Mouse (Mus musculus): ENCODE results near the gene Pak1. TPM values are rescaled to one million over a fixed set of nuclear protein-coding genes. Genes with fewer than 3 reads are reported as not detected.

Pak1 gene
- total and polyA plus RNA-seq, 2 experiments from 2014 or later: 0.79 to 1.2 TPM

- Histone ChIP-seq H3K4me3 (ENCODE audit: low read depth, low read length) (no peak overlapping the region), H3K36me3 (replicated peaks; ENCODE audit: control insufficient read depth, insufficient read depth, low read length) (no peaks in the 10 kb centered on the region), H3K9ac (replicated peaks; ENCODE audit: low read depth, low read length) (no peak overlapping the region), H3K4me2 (ENCODE audit: low read depth, low read length) (no peak overlapping the region), H3K27me3 (ENCODE audit: control insufficient read depth, insufficient read depth, low read length) (no peaks in the 10 kb centered on the region), H3K4me1 (ENCODE audit: control insufficient read depth, insufficient read depth) (no peaks in the 10 kb centered on the region), H3K9me3 (replicated peaks; ENCODE audit: control insufficient read depth, low read length) (peaks cover 8% of the 10 kb centered on the region; the same call in 1 of the 2 replicates), H3K27ac (ENCODE audit: low read depth) (no peak overlapping the region)
- TF ChIP-seq CTCF (IDR thresholded peaks at IDR 0.05; ENCODE audit: low read depth) (no peak), EP300 (IDR thresholded peaks at IDR 0.05; ENCODE audit: low read depth) (no peak)
- 88% methylated on average over 1 of the region's 1 CpGs for WGBS
- DNase-seq (ENCODE audit: low spot score) (no peak), ATAC-seq (ENCODE audit: insufficient read depth, low read depth) (no peak)
Measured at GRCm38 (mm10) chr7:97780222-97780621, 8.1 kb upstream of the Pak1 start.

- ATAC-seq (ENCODE audit: insufficient read depth, low read depth) (no peak), DNase-seq (ENCODE audit: low spot score) (no peak)
- Histone ChIP-seq H3K4me2 (ENCODE audit: low read depth, low read length) (no peak overlapping the region), H3K27ac (ENCODE audit: low read depth) (no peak overlapping the region), H3K9me3 (replicated peaks; ENCODE audit: control insufficient read depth, low read length) (peaks cover 8% of the 10 kb centered on the region; the same call in 1 of the 2 replicates), H3K4me3 (ENCODE audit: low read depth, low read length) (no peak overlapping the region), H3K36me3 (replicated peaks; ENCODE audit: control insufficient read depth, insufficient read depth, low read length) (no peaks in the 10 kb centered on the region), H3K27me3 (ENCODE audit: control insufficient read depth, insufficient read depth, low read length) (no peaks in the 10 kb centered on the region), H3K9ac (replicated peaks; ENCODE audit: low read depth, low read length) (no peak overlapping the region), H3K4me1 (ENCODE audit: control insufficient read depth, insufficient read depth) (no peaks in the 10 kb centered on the region)
- TF ChIP-seq EP300 (IDR thresholded peaks at IDR 0.05; ENCODE audit: low read depth) (no peak), CTCF (IDR thresholded peaks at IDR 0.05; ENCODE audit: low read depth) (no peak)
- WGBS: 36% methylated on average over 1 of the region's 1 CpGs
Measured at GRCm38 (mm10) chr7:97780815-97781214, 7.5 kb upstream of the Pak1 start.

- H3K4me2 ChIP-seq (ENCODE audit: low read depth, low read length): no peak overlapping the region
- H3K4me3 ChIP-seq (ENCODE audit: low read depth, low read length): no peak overlapping the region
- H3K36me3 ChIP-seq (replicated peaks; ENCODE audit: control insufficient read depth, insufficient read depth, low read length): no peaks in the 10 kb centered on the region
- H3K4me1 ChIP-seq (ENCODE audit: control insufficient read depth, insufficient read depth): no peaks in the 10 kb centered on the region
- TF ChIP-seq CTCF (IDR thresholded peaks at IDR 0.05; ENCODE audit: low read depth) (no peak), EP300 (IDR thresholded peaks at IDR 0.05; ENCODE audit: low read depth) (no peak)
- 70% methylated on average over 8 of the region's 8 CpGs for WGBS
- H3K27me3 ChIP-seq (ENCODE audit: control insufficient read depth, insufficient read depth, low read length): 0 out of 2 replicates have a peak, but pooled peaks cover 4% of the 10 kb centered on the region
- ATAC-seq (ENCODE audit: insufficient read depth, low read depth) (no peak), DNase-seq (ENCODE audit: low spot score) (no peak)
- H3K27ac ChIP-seq (ENCODE audit: low read depth): no peak overlapping the region
- peaks cover 8% of the 10 kb centered on the region; the same call in 1 of the 2 replicates for H3K9me3 ChIP-seq (replicated peaks; ENCODE audit: control insufficient read depth, low read length)
- H3K9ac ChIP-seq (replicated peaks; ENCODE audit: low read depth, low read length): no peak overlapping the region
Measured at GRCm38 (mm10) chr7:97781496-97781895, 6.8 kb upstream of the Pak1 start.

GRCm38 (mm10) chr7:97783523-97783922 is 4.8 kb upstream of the Pak1 start:
- Histone ChIP-seq H3K9me3 (replicated peaks; ENCODE audit: control insufficient read depth, low read length) (no peaks in the 10 kb centered on the region; the same call in 1 of the 2 replicates), H3K4me3 (ENCODE audit: low read depth, low read length) (no peak overlapping the region), H3K36me3 (replicated peaks; ENCODE audit: control insufficient read depth, insufficient read depth, low read length) (no peaks in the 10 kb centered on the region), H3K9ac (replicated peaks; ENCODE audit: low read depth, low read length) (no peak overlapping the region), H3K4me1 (ENCODE audit: control insufficient read depth, insufficient read depth) (no peaks in the 10 kb centered on the region), H3K27ac (ENCODE audit: low read depth) (no peak overlapping the region), H3K27me3 (ENCODE audit: control insufficient read depth, insufficient read depth, low read length) (peaks cover 19% of the 10 kb centered on the region), H3K4me2 (ENCODE audit: low read depth, low read length) (no peak overlapping the region)
- TF ChIP-seq EP300 (IDR thresholded peaks at IDR 0.05; ENCODE audit: low read depth) (no peak), CTCF (IDR thresholded peaks at IDR 0.05; ENCODE audit: low read depth) (no peak)
- WGBS: 51% methylated on average over 5 of the region's 5 CpGs
- ATAC-seq (ENCODE audit: insufficient read depth, low read depth) (no peak), DNase-seq (ENCODE audit: low spot score) (no peak)

GRCm38 (mm10) chr7:97788669-97789483 is 535 bp downstream of the Pak1 start:
- peaks cover 54% of the 10 kb centered on the region for H3K27me3 ChIP-seq (ENCODE audit: control insufficient read depth, insufficient read depth, low read length)
- no peak overlapping the region for H3K27ac ChIP-seq (ENCODE audit: low read depth)
- TF ChIP-seq EP300 (IDR thresholded peaks at IDR 0.05; ENCODE audit: low read depth) (no peak), CTCF (IDR thresholded peaks at IDR 0.05; ENCODE audit: low read depth) (no peak)
- no peaks in the 10 kb centered on the region for H3K36me3 ChIP-seq (replicated peaks; ENCODE audit: control insufficient read depth, insufficient read depth, low read length)
- peak overlapping the region; percentile 92 for H3K4me2 ChIP-seq (ENCODE audit: low read depth, low read length)
- 2% methylated on average over 64 of the region's 84 CpGs for WGBS
- H3K4me3 ChIP-seq (ENCODE audit: low read depth, low read length): peak overlapping the region; percentile 73
- no peaks in the 10 kb centered on the region for H3K9me3 ChIP-seq (replicated peaks; ENCODE audit: control insufficient read depth, low read length)
- ATAC-seq (ENCODE audit: insufficient read depth, low read depth): peak; percentile 53
- DNase-seq (ENCODE audit: low spot score): peak; percentile 11
- H3K4me1 ChIP-seq (ENCODE audit: control insufficient read depth, insufficient read depth): peaks cover 6% of the 10 kb centered on the region; the same call in 1 of the 2 replicates
- peak overlapping the region; percentile 45 for H3K9ac ChIP-seq (replicated peaks; ENCODE audit: low read depth, low read length)
